Mouse (Mus musculus) bone marrow, adult 2 months (tissue): Measurements from ENCODE around the gene Chrnb4.

Source experiments
- CTCF ChIP-seq: fragments of 200-500 bp; IDR thresholded peaks from 2 replicates; pipeline ENCODE4 v1.5.1; 2011; ENCODE audit warnings: low read length, control low read depth; ENCODE audit not compliant: control insufficient read depth, insufficient read depth
- POLR2A ChIP-seq: fragments of 200-500 bp; IDR thresholded peaks from 2 replicates; pipeline ENCODE4 v1.6.1; 2011; ENCODE audit warnings: low read depth, mild to moderate bottlenecking, control low read depth, low read length, borderline replicate concordance; ENCODE audit not compliant: control insufficient read depth

DNA sequence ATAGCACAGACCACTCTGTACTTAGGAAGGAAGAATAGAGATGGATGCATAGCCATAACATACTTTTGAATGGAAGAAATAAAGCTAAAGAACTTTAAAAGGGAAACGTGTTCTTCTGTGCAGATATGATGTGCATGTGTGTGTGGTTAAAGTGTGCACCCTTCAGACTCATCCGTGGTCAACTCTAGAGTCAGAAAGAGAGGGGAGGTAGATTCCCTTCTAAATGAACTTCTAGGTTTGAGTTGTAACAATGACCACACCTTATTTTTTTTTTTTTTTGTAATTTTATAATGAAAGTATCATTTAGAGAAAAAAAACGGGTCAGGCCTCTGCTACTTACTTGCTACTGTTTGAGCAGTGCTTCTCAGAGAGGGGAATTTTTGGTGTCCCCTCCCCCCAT, 58.2 kb downstream of the Chrnb4 start:
- TF ChIP-seq CTCF (no peak), POLR2A (no peak)
